Mouse (Mus musculus): ENCODE measurements around the gene Kcng4. TPM values are rescaled to one million over a fixed set of nuclear protein-coding genes. Genes with fewer than 3 reads are reported as not detected.

Gene Kcng4
- polyA plus RNA-seq, 1 experiment, result not detected

DNA sequence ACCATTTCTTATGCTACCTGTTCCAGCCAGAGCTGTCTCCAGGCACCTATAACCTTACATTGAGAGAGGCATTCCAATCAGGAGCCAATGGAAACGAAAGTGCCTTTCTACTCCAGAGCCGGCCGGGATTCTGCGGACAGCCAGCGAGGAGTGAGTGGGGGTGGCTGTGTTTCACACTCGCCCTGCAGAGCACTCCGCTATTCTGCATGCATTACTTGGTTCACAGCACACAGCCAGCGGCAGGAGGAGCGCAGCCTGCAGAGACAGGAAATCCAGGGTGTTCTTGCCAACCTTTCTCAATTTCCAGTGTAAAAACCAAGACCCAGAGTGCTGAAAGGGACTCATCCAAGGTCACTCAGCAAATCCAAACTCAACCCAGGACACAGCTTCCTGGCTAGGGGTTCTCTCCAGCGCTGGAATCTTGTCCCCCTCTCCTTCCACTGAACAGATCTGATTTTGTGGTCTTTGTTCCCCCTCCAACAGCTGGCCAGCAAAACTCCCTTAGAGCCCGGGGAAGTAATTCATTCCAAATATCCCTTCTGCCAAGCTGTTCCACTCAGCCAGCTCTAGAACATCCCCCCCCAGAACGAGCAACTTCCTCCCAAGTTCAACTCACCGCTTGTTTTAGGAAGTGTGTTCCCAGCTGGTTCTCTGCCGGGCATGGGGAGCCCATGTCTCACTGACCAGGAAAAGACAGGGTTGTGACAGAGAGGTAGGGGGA lies 704 bp downstream of the Kcng4 start:
- Histone ChIP-seq H3K27ac (ENCODE audit: insufficient read depth, low read depth, low read length) (no peak overlapping the region), H3K4me3 (ENCODE audit: insufficient read depth, low read depth, low read length) (no peak overlapping the region), H3K4me1 (ENCODE audit: control insufficient read depth, insufficient read depth, low read length) (peaks cover 10% of the 10 kb centered on the region)
- TF ChIP-seq POLR2A (IDR thresholded peaks at IDR 0.05; ENCODE audit: insufficient read depth, low read depth, low read length) (no peak), CTCF (IDR thresholded peaks at IDR 0.05; ENCODE audit: insufficient read depth, low read depth, low read length) (no peak)
- WGBS, result 28% methylated on average over 14 of the region's 14 CpGs

DNA sequence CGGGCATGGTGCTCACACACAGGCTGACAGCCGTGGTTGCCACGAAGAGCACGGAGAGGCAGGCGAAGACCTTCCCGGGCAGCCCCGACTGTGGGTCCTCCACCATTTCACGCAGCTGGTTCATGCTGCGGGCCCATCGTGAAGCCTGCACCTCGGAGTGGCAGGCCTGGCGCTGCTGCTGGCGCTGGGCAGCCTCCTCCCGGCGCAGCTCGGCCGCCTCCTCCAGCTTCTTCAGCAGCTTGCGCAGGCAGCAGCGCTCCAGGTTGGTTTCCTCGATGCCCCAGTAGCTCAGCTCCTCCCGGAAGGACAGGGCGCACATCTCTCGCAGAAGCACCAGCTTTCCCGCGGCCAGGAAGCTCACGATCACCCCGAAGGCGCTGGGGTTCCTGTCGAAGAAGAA lies 2.6 kb downstream of the Kcng4 start:
- Histone ChIP-seq H3K4me3 (ENCODE audit: insufficient read depth, low read depth, low read length) (no peak overlapping the region), H3K27ac (ENCODE audit: insufficient read depth, low read depth, low read length) (no peak overlapping the region), H3K4me1 (ENCODE audit: control insufficient read depth, insufficient read depth, low read length) (peaks cover 10% of the 10 kb centered on the region)
- TF ChIP-seq POLR2A (IDR thresholded peaks at IDR 0.05; ENCODE audit: insufficient read depth, low read depth, low read length) (no peak), CTCF (IDR thresholded peaks at IDR 0.05; ENCODE audit: insufficient read depth, low read depth, low read length) (no peak)
- 56% methylated on average over 29 of the region's 29 CpGs for WGBS

DNA sequence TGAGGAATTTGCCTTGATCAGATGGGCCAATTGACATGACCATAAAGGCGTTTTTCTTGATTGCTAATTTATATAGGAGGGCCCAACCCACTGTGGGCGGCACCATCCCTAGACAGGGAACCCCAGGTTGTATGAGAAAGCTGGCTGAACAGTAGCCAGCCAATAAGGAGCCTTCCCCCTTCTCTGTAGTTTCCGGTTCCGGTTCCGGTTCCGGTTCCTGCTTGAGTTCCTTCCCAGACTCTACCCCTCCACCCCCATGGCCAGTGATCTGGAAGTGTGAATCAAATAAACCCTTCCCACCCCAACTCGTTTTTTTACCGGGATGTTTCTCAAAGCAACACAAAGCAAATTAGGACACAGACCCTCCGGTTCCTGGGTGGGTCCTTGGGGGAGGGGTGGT lies 3.2 kb downstream of the Kcng4 start:
- H3K4me3 ChIP-seq (ENCODE audit: insufficient read depth, low read depth, low read length), result no peak overlapping the region
- H3K27ac ChIP-seq (ENCODE audit: insufficient read depth, low read depth, low read length), result no peak overlapping the region
- TF ChIP-seq CTCF (IDR thresholded peaks at IDR 0.05; ENCODE audit: insufficient read depth, low read depth, low read length), result no peak
- no peak for TF ChIP-seq POLR2A (IDR thresholded peaks at IDR 0.05; ENCODE audit: insufficient read depth, low read depth, low read length)
- peaks cover 10% of the 10 kb centered on the region for H3K4me1 ChIP-seq (ENCODE audit: control insufficient read depth, insufficient read depth, low read length)
- 88% methylated on average over 9 of the region's 9 CpGs for WGBS

DNA sequence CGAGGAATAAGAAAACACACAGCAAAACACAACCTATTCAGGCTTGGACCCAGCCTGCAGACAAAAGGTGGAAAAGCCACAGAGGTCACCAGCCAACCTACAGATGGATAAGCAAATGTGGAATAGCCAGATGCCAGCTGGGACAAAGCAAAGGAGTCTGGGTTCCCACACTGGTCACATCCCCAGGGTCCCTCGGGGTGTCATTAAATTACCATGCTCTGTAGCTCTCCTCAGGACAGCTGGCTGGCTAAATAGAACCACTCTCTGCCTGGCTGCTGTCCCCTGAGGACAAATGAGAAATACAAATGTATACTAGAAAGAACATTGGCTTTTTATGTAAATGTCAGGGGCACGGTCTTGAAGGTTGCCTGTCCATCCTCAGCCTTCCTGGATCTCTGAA lies 4.6 kb downstream of the Kcng4 start:
- Histone ChIP-seq H3K27ac (ENCODE audit: insufficient read depth, low read depth, low read length) (no peak overlapping the region), H3K4me1 (ENCODE audit: control insufficient read depth, insufficient read depth, low read length) (peaks cover 6% of the 10 kb centered on the region), H3K4me3 (ENCODE audit: insufficient read depth, low read depth, low read length) (no peak overlapping the region)
- WGBS, result 54% methylated on average over 3 of the region's 3 CpGs
- TF ChIP-seq CTCF (IDR thresholded peaks at IDR 0.05; ENCODE audit: insufficient read depth, low read depth, low read length), result no peak
- no peak for TF ChIP-seq POLR2A (IDR thresholded peaks at IDR 0.05; ENCODE audit: insufficient read depth, low read depth, low read length)

DNA sequence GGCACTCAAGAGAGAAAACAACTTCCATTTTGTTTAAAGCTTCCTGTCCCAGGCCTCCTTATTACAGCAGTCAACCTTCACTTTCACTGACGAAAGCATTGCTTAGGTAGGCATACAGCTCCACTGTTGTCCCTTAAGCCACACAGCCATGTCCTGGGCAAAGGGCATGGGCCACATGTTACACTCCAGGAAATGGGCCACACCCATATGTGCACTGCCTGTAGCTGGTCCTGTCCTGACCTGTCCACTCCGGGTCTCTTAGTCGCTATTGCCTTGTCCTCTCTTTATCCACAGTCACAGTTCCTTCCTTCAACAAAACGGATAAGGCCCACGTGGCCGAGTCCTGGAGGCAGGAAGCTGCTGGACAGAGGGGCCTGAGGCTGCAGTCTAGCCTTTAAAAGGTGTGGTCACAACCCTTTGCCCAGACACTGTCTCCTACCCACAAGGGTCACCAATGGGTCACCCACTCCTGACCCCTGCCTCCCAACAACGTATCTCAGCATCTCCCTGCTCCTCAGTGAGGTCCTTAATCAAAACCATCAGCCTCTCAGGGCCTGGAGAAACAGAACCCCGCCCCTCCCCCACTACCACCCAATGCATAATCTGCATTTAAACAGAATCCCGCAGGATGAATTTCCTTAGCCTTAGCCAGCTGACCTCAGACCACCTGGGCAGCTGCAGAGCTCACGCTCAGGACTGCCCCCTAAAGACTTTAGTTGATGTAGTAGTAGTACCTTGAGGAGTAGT lies 7.7 kb downstream of the Kcng4 start:
- TF ChIP-seq POLR2A (IDR thresholded peaks at IDR 0.05; ENCODE audit: insufficient read depth, low read depth, low read length) (no peak), CTCF (IDR thresholded peaks at IDR 0.05; ENCODE audit: insufficient read depth, low read depth, low read length) (no peak)
- Histone ChIP-seq H3K27ac (ENCODE audit: insufficient read depth, low read depth, low read length) (no peak overlapping the region), H3K4me1 (ENCODE audit: control insufficient read depth, insufficient read depth, low read length) (no peaks in the 10 kb centered on the region), H3K4me3 (ENCODE audit: insufficient read depth, low read depth, low read length) (no peak overlapping the region)
- 62% methylated on average over 10 of the region's 10 CpGs for WGBS

DNA sequence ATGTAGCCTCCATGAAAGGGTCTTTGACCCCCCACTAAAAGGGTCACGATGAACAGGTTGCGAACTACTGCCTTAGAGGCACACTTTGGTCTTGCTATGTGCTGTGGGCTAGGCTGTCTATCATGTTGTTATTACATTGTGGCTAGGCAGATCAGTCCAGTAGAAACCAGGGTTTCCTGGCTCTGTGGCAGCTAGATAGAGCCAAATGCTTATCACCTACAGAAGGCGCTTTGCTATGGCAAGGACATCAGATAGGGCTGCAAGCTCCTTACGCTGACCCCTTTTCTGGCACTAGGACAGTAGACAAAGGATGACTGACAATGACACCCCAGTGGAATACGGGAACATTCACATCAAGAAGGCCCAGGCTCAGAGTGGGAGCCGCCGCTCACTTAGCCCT lies 8.3 kb downstream of the Kcng4 start:
- TF ChIP-seq CTCF (IDR thresholded peaks at IDR 0.05; ENCODE audit: insufficient read depth, low read depth, low read length), result no peak
- TF ChIP-seq POLR2A (IDR thresholded peaks at IDR 0.05; ENCODE audit: insufficient read depth, low read depth, low read length), result no peak
- WGBS, result 92% methylated on average over 7 of the region's 7 CpGs
- Histone ChIP-seq H3K27ac (ENCODE audit: insufficient read depth, low read depth, low read length) (no peak overlapping the region), H3K4me1 (ENCODE audit: control insufficient read depth, insufficient read depth, low read length) (no peaks in the 10 kb centered on the region), H3K4me3 (ENCODE audit: insufficient read depth, low read depth, low read length) (no peak overlapping the region)

DNA sequence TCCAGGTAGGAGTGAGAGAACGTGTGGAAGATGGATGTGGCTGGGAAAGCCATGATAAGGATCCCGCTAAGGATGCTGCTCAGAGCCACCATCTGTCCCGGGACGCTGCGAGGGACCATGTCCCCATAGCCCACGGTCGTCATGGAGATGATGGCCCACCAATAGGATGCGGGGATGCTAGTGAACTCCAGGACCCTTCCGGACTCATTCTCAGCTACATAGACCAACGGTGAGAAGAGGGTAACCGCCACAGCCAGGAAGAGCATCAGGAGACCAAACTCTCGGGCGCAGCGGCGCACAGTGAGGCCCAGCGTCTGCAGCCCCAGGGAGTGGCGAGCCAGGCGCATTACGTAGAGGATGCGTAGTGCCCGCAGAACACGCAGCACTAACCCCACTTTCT lies 9.7 kb downstream of the Kcng4 start:
- no peak overlapping the region for H3K27ac ChIP-seq (ENCODE audit: insufficient read depth, low read depth, low read length)
- no peak overlapping the region for H3K4me3 ChIP-seq (ENCODE audit: insufficient read depth, low read depth, low read length)
- no peaks in the 10 kb centered on the region for H3K4me1 ChIP-seq (ENCODE audit: control insufficient read depth, insufficient read depth, low read length)
- no peak for TF ChIP-seq CTCF (IDR thresholded peaks at IDR 0.05; ENCODE audit: insufficient read depth, low read depth, low read length)
- TF ChIP-seq POLR2A (IDR thresholded peaks at IDR 0.05; ENCODE audit: insufficient read depth, low read depth, low read length), result no peak
- WGBS, result 89% methylated on average over 22 of the region's 22 CpGs

DNA sequence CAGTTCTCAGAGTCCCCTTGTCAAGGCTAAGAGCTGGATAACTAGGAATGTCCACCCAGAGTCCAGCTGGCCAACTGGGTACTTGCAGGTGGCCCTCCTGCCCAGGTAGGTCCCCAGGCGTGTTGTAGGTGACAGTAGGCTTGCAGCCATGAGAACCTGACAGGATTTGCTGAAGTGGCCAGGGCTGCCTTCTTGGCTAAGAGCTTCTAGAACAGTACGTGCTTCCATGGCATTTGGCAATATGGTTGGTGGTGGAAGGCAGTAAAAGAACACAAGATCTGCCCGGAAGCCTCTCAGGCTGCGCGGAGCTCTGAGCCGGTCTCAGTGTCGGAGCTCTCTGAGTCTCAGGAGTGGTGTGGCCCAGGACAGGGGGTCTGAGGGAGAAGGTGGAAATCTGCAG lies 10.6 kb downstream of the Kcng4 start:
- 88% methylated on average over 7 of the region's 7 CpGs for WGBS
- Histone ChIP-seq H3K4me1 (ENCODE audit: control insufficient read depth, insufficient read depth, low read length) (no peaks in the 10 kb centered on the region), H3K27ac (ENCODE audit: insufficient read depth, low read depth, low read length) (no peak overlapping the region), H3K4me3 (ENCODE audit: insufficient read depth, low read depth, low read length) (no peak overlapping the region)
- TF ChIP-seq CTCF (IDR thresholded peaks at IDR 0.05; ENCODE audit: insufficient read depth, low read depth, low read length) (no peak), POLR2A (IDR thresholded peaks at IDR 0.05; ENCODE audit: insufficient read depth, low read depth, low read length) (no peak)

DNA sequence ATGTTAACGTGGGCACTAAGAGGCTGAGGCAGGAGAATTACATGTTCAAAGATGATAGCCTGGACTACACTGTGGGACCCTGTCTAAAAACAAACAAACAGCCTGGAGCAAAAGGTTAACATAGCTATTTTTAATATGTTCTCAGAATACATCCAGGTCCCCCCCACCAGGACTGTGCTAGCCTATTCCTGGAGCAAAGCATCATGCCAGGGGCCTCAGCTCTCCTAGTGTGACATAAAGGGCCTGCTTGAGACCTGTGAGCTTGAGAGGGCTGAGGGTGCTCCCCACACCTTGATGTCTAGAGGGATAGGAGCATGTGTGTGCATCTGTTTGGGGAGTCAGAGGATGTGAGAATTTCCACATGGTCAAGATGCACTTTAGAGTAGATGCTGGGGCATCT lies 11.7 kb downstream of the Kcng4 start:
- H3K27ac ChIP-seq (ENCODE audit: insufficient read depth, low read depth, low read length), result no peak overlapping the region
- 81% methylated on average over 1 of the region's 1 CpGs for WGBS
- TF ChIP-seq CTCF (IDR thresholded peaks at IDR 0.05; ENCODE audit: insufficient read depth, low read depth, low read length), result no peak
- TF ChIP-seq POLR2A (IDR thresholded peaks at IDR 0.05; ENCODE audit: insufficient read depth, low read depth, low read length), result no peak

More for the DNA sequence above, 11.7 kb downstream of the Kcng4 start:
- no peaks in the 10 kb centered on the region for H3K4me1 ChIP-seq (ENCODE audit: control insufficient read depth, insufficient read depth, low read length)
- H3K4me3 ChIP-seq (ENCODE audit: insufficient read depth, low read depth, low read length), result no peak overlapping the region
